Comparison of ENCODE assay signal across 26 mouse cellular contexts in genomic region chr12:28509699-28510280, GRCm38 (mm10). TPM values are rescaled to one million over a fixed set of nuclear protein-coding genes. Genes with fewer than 3 reads are reported as not detected.
DNase-seq lines count a peak whose midpoint lies in the region; ATAC-seq and TF ChIP-seq lines count a peak whose summit lies in the region.
"Had no signal": no experiment of that assay in that cellular context is flagged by ENCODE, and none has a peak within 500 bp of the region (broad histone marks: within the 10 kb centered on the region; RNA-seq: fewer than 3 reads in every experiment).

No protein-coding gene starts in this region.

- no peaks in the 10 kb centered on the region for H3K4me1 ChIP-seq in heart, embryonic 11.5 days (ENCODE audit: control insufficient read depth, insufficient read depth, low read length)
- H3K4me1 ChIP-seq in heart, adult 2 months (ENCODE audit: control insufficient read depth, insufficient read depth, low read length), result no peaks in the 10 kb centered on the region
- no peaks in the 10 kb centered on the region for H3K4me1 ChIP-seq in liver, embryonic 15.5 days (replicated peaks)
- H3K4me1 ChIP-seq in liver, embryonic 11.5 days (replicated peaks; ENCODE audit: control insufficient read depth, insufficient read depth, low read length), result no peaks in the 10 kb centered on the region
- H3K4me1 ChIP-seq in intestine, embryonic 16.5 days (ENCODE audit: control insufficient read depth, insufficient read depth, low read length), result 0 out of 2 replicates have a peak, but pooled peaks cover 9% of the 10 kb centered on the region
- H3K4me1 ChIP-seq in neural tube, embryonic 11.5 days (ENCODE audit: control insufficient read depth, insufficient read depth, low read length), result no peaks in the 10 kb centered on the region
- H3K4me1 ChIP-seq: embryonic facial prominence, embryonic 15.5 days; limb, embryonic 13.5 days; neural tube, embryonic 13.5 days had no signal

- H3K27ac ChIP-seq in heart, embryonic 11.5 days (ENCODE audit: low read depth, low read length), result 0 out of 2 replicates have a peak overlapping the region, but pooled peaks have one; percentile 22
- H3K27ac ChIP-seq in heart, adult 2 months, result no peak overlapping the region
- no peak overlapping the region for H3K27ac ChIP-seq in liver, embryonic 15.5 days (replicated peaks)
- H3K27ac ChIP-seq in liver, embryonic 11.5 days (ENCODE audit: low read depth, low read length), result no peak overlapping the region
- no peak overlapping the region for H3K27ac ChIP-seq in intestine, embryonic 16.5 days (ENCODE audit: low read length)
- no peak overlapping the region for H3K27ac ChIP-seq in neural tube, embryonic 11.5 days (ENCODE audit: low read depth, low read length)
- H3K27ac ChIP-seq: embryonic facial prominence, embryonic 15.5 days; gastrocnemius, adult 2 months; left cerebral cortex, adult 2 months; limb, embryonic 13.5 days; neural tube, embryonic 13.5 days had no signal

- 42% methylated on average over 5 of the region's 5 CpGs for WGBS in heart, embryonic 11.5 days (ENCODE audit: insufficient replicate concordance)
- 46% methylated on average over 5 of the region's 5 CpGs for WGBS in heart, adult 2 months
- WGBS in liver, embryonic 15.5 days (ENCODE audit: insufficient replicate concordance), result 41% methylated on average over 5 of the region's 5 CpGs
- 47% methylated on average over 5 of the region's 5 CpGs for WGBS in liver, embryonic 11.5 days
- 21% methylated on average over 5 of the region's 5 CpGs for WGBS in intestine, embryonic 16.5 days
- WGBS in neural tube, embryonic 11.5 days, result 18% methylated on average over 5 of the region's 5 CpGs

- no peak overlapping the region for H3K4me3 ChIP-seq in heart, embryonic 11.5 days (ENCODE audit: low read depth, low read length)
- H3K4me3 ChIP-seq in heart, adult 2 months, result no peak overlapping the region
- H3K4me3 ChIP-seq in liver, embryonic 15.5 days (replicated peaks), result no peak overlapping the region
- H3K4me3 ChIP-seq in liver, embryonic 11.5 days (ENCODE audit: low read depth, low read length), result no peak overlapping the region
- H3K4me3 ChIP-seq in intestine, embryonic 16.5 days (ENCODE audit: low read length), result no peak overlapping the region
- H3K4me3 ChIP-seq in neural tube, embryonic 11.5 days (ENCODE audit: low read depth, low read length), result no peak overlapping the region
- H3K4me3 ChIP-seq: embryonic facial prominence, embryonic 15.5 days; gastrocnemius, adult 2 months; heart, embryonic 12.5 days; left cerebral cortex, adult 2 months; limb, embryonic 13.5 days; neural tube, embryonic 13.5 days had no signal

- no peak overlapping the region for H3K9ac ChIP-seq in heart, embryonic 11.5 days (ENCODE audit: low read depth, low read length)
- no peak overlapping the region for H3K9ac ChIP-seq in heart, adult 2 months (ENCODE audit: low read depth, low read length)
- H3K9ac ChIP-seq in liver, embryonic 15.5 days, result no peak overlapping the region
- H3K9ac ChIP-seq in liver, embryonic 11.5 days (ENCODE audit: low read depth, low read length), result no peak overlapping the region
- H3K9ac ChIP-seq in intestine, embryonic 16.5 days (ENCODE audit: low read depth, low read length), result no peak overlapping the region
- no peak overlapping the region for H3K9ac ChIP-seq in neural tube, embryonic 11.5 days (ENCODE audit: low read length)
- H3K9ac ChIP-seq: embryonic facial prominence, embryonic 15.5 days; heart, embryonic 12.5 days; limb, embryonic 13.5 days; neural tube, embryonic 13.5 days had no signal

- H3K27me3 ChIP-seq in heart, embryonic 11.5 days (ENCODE audit: control insufficient read depth, insufficient read depth, low read length), result no peaks in the 10 kb centered on the region
- H3K27me3 ChIP-seq in heart, adult 2 months (ENCODE audit: control insufficient read depth, insufficient read depth, low read length), result no peaks in the 10 kb centered on the region
- H3K27me3 ChIP-seq in liver, embryonic 15.5 days, result no peaks in the 10 kb centered on the region
- H3K27me3 ChIP-seq in liver, embryonic 11.5 days (replicated peaks; ENCODE audit: control insufficient read depth, insufficient read depth, low read length), result no peaks in the 10 kb centered on the region
- H3K27me3 ChIP-seq in intestine, embryonic 16.5 days (replicated peaks; ENCODE audit: control insufficient read depth, insufficient read depth, low read length), result no peaks in the 10 kb centered on the region
- no peaks in the 10 kb centered on the region for H3K27me3 ChIP-seq in neural tube, embryonic 11.5 days (ENCODE audit: control insufficient read depth, insufficient read depth, low read length)
- H3K27me3 ChIP-seq: embryonic facial prominence, embryonic 15.5 days; heart, embryonic 12.5 days; limb, embryonic 13.5 days; neural tube, embryonic 13.5 days had no signal

- no peak for TF ChIP-seq EP300 in heart, adult 2 months (IDR thresholded peaks at IDR 0.05; ENCODE audit: insufficient read depth, low read depth, low read length)

- no peak for DNase-seq in heart, adult 2 months
- no peak for DNase-seq in liver, embryonic 11.5 days (ENCODE audit: low spot score)
- peak; percentile 27 for DNase-seq in neural tube, embryonic 11.5 days (ENCODE audit: low spot score)
- DNase-seq in thymus, adult 18-20 months, result no peak
- no peak for DNase-seq in right cerebral cortex, postnatal 10 days (ENCODE audit: low spot score in 2 of 2)
- DNase-seq: adrenal gland, adult 8-10 months; cerebellum, adult 18-20 months; cerebellum, postnatal 14 days; gastrocnemius, adult 2 months; heart, postnatal 10 days; lung, adult 2 months; lung, postnatal 14 days; midbrain, embryonic 14.5 days; right cerebral cortex, postnatal 4 days had no signal

- intact Hi-C loops in heart, adult 2 months (cut with DNase I), result no loop called here

- no peaks in the 10 kb centered on the region for H3K36me3 ChIP-seq in heart, embryonic 11.5 days (ENCODE audit: control insufficient read depth, insufficient read depth, low read length)
- H3K36me3 ChIP-seq in heart, adult 2 months (ENCODE audit: control insufficient read depth, insufficient read depth, low read length), result no peaks in the 10 kb centered on the region
- H3K36me3 ChIP-seq in liver, embryonic 15.5 days (replicated peaks), result no peaks in the 10 kb centered on the region
- no peaks in the 10 kb centered on the region for H3K36me3 ChIP-seq in liver, embryonic 11.5 days (ENCODE audit: control insufficient read depth, insufficient read depth, low read length)
- H3K36me3 ChIP-seq in intestine, embryonic 16.5 days (ENCODE audit: control insufficient read depth, insufficient read depth, low read length), result no peaks in the 10 kb centered on the region
- no peaks in the 10 kb centered on the region for H3K36me3 ChIP-seq in neural tube, embryonic 11.5 days (ENCODE audit: control insufficient read depth, insufficient read depth, low read length)
- H3K36me3 ChIP-seq: embryonic facial prominence, embryonic 15.5 days; heart, embryonic 12.5 days; limb, embryonic 13.5 days; neural tube, embryonic 13.5 days had no signal

- no peak for TF ChIP-seq CTCF in heart, adult 2 months (IDR thresholded peaks at IDR 0.05)

- H3K9me3 ChIP-seq in heart, embryonic 11.5 days (replicated peaks; ENCODE audit: control insufficient read depth, low read length), result peaks cover 3% of the 10 kb centered on the region; the same call in 1 of the 2 replicates
- H3K9me3 ChIP-seq in liver, embryonic 15.5 days (replicated peaks), result no peaks in the 10 kb centered on the region
- H3K9me3 ChIP-seq in liver, embryonic 11.5 days (ENCODE audit: control insufficient read depth, low read length), result no peaks in the 10 kb centered on the region
- H3K9me3 ChIP-seq in intestine, embryonic 16.5 days (ENCODE audit: control insufficient read depth, low read length), result 0 out of 2 replicates have a peak, but pooled peaks cover 3% of the 10 kb centered on the region
- no peaks in the 10 kb centered on the region for H3K9me3 ChIP-seq in neural tube, embryonic 11.5 days (ENCODE audit: control insufficient read depth, low read length)
- H3K9me3 ChIP-seq: embryonic facial prominence, embryonic 15.5 days had no signal

- no peak overlapping the region for H3K4me2 ChIP-seq in heart, embryonic 11.5 days
- H3K4me2 ChIP-seq in liver, embryonic 15.5 days, result no peak overlapping the region
- no peak overlapping the region for H3K4me2 ChIP-seq in liver, embryonic 11.5 days
- no peak overlapping the region for H3K4me2 ChIP-seq in intestine, embryonic 16.5 days (ENCODE audit: low read depth, low read length)
- H3K4me2 ChIP-seq in neural tube, embryonic 11.5 days (ENCODE audit: low read depth), result no peak overlapping the region
- H3K4me2 ChIP-seq: embryonic facial prominence, embryonic 15.5 days; heart, embryonic 12.5 days; limb, embryonic 13.5 days; neural tube, embryonic 13.5 days had no signal

- TF ChIP-seq POLR2A in heart, adult 2 months (IDR thresholded peaks at IDR 0.05; ENCODE audit: insufficient read depth, low read depth, low read length), result no peak

- H3K79me2 ChIP-seq in heart, adult 2 months (replicated peaks; ENCODE audit: control insufficient read depth, insufficient read depth, low read length), result no peaks in the 10 kb centered on the region

- no peak for ATAC-seq in heart, embryonic 11.5 days (replicated peaks; ENCODE audit: insufficient number of reproducible peaks, low FRiP score, low TSS enrichment)
- ATAC-seq in liver, embryonic 15.5 days (ENCODE audit: insufficient read depth), result peak; percentile 31; the same call in 1 of the 2 replicates
- ATAC-seq in liver, embryonic 11.5 days (replicated peaks; ENCODE audit: low FRiP score), result no peak
- ATAC-seq in intestine, embryonic 16.5 days, result peak; percentile 71
- ATAC-seq in neural tube, embryonic 11.5 days (ENCODE audit: insufficient read depth, low FRiP score, low TSS enrichment), result no peak
- ATAC-seq: activated CD4-positive, CD25-positive, alpha-beta regulatory T cell, adult 4 months; forebrain, embryonic 14.5 days had no signal

RNA-seq across cellular contexts. Expression of gene Dcdc2c, which starts 42.4 kb away (rescaled TPM):
- polyA plus RNA-seq in heart, embryonic 11.5 days (2014; fragmentation: Nextera tagmentation; extraction: Ambion mirVana), result 0.20 and 0.21 TPM in 2 replicates
- total RNA-seq in heart, adult 2 months (2021), result under 1 TPM in 1 of 2 experiments, not detected in 1; 0.16 TPM
- polyA plus RNA-seq in heart, adult 2 months (2012; rRNA removed), result not detected in 2 replicates
- polyA plus RNA-seq in liver, embryonic 15.5 days (2015; fragmentation: Nextera tagmentation; extraction: Ambion mirVana), result 0.08 TPM in 1 of 2 replicates, not detected in the other
- not detected in 2 replicates for polyA plus RNA-seq in liver, embryonic 11.5 days (2014; fragmentation: Nextera tagmentation; extraction: Ambion mirVana)
- not detected in 2 replicates for polyA plus RNA-seq in intestine, embryonic 16.5 days (2015; fragmentation: Nextera tagmentation; extraction: Ambion mirVana)
- 0.16 TPM in 1 of 2 replicates, not detected in the other for polyA plus RNA-seq in neural tube, embryonic 11.5 days (2014; fragmentation: Nextera tagmentation; extraction: Ambion mirVana)
- total RNA-seq: gastrocnemius, adult 2 months had no signal
- polyA plus RNA-seq: activated CD4-positive, CD25-positive, alpha-beta regulatory T cell, adult 4 months; forebrain, embryonic 14.5 days; gonadal fat pad, adult 2 months; heart, embryonic 12.5 days; lung, adult 2 months; midbrain, embryonic 14.5 days; stomach, embryonic 14.5 days had no signal

Comparison
In these comparisons a context has a peak if more than half of its experiments do, and no peak if none do; other contexts are left out.
1. ATAC-seq: peak in liver, embryonic 15.5 days (single experiment) and intestine, embryonic 16.5 days (single experiment); none in heart, embryonic 11.5 days (single experiment), liver, embryonic 11.5 days (single experiment) and neural tube, embryonic 11.5 days (single experiment).